Mouse (Mus musculus) MEL-GATA-1-ER (cell line): Measurements from ENCODE around the gene H2al1d.
"Not testable (repeated sequence)": the region's sequence is repeated elsewhere in the genome, so short reads cannot be mapped to it uniquely, and the experiment has no call there.

Experiments used
- DNase-seq: peaks from one replicate; pipeline ENCODE4 v3.0.0-alpha.2; 2012; ENCODE audit warnings: low read depth; ENCODE audit errors: extremely low read depth

H2al1d gene

GRCm38 (mm10) chrX:11308524-11308923, at the start of gene H2al1d:
Gene H2al1d (plus strand): TSS chrX:11308824.
- DNase-seq, result not testable (repeated sequence)

GRCm38 (mm10) chrX:11264918-11265317, 43.7 kb upstream of the H2al1d start:
- no peak for DNase-seq

GRCm38 (mm10) chrX:11267791-11268190, 40.8 kb upstream of the H2al1d start:
- no peak for DNase-seq

- DNase-seq, result no peak
Measured at GRCm38 (mm10) chrX:11269074-11269473, 39.5 kb upstream of the H2al1d start.

GRCm38 (mm10) chrX:11273190-11273589, 35.4 kb upstream of the H2al1d start:
- no peak for DNase-seq

GRCm38 (mm10) chrX:11277083-11277482, 31.5 kb upstream of the H2al1d start:
- DNase-seq, result no peak

GRCm38 (mm10) chrX:11280741-11281140, 27.9 kb upstream of the H2al1d start:
- DNase-seq, result no peak

GRCm38 (mm10) chrX:11288306-11288882, 20.2 kb upstream of the H2al1d start:
- DNase-seq, result no peak

GRCm38 (mm10) chrX:11289244-11289643, 19.4 kb upstream of the H2al1d start:
- DNase-seq, result no peak

- not testable (repeated sequence) for DNase-seq
Measured at GRCm38 (mm10) chrX:11298957-11299356, 9.7 kb upstream of the H2al1d start, which contains the start of gene H2al1a. Gene H2al1a (plus strand): TSS chrX:11299257.

- not testable (repeated sequence) for DNase-seq
Measured at GRCm38 (mm10) chrX:11302132-11302531, 6.5 kb upstream of the H2al1d start, which contains the start of gene H2al1b. Gene H2al1b (plus strand): TSS chrX:11302432.

GRCm38 (mm10) chrX:11305355-11305754, 3.3 kb upstream of the H2al1d start, which contains the start of gene H2al1c:
Gene H2al1c (plus strand): TSS chrX:11305655.
- DNase-seq, result not testable (repeated sequence)

GRCm38 (mm10) chrX:11311634-11312033, 3.0 kb downstream of the H2al1d start, which contains the start of gene H2al1e:
Gene H2al1e (plus strand): TSS chrX:11311934.
- not testable (repeated sequence) for DNase-seq

GRCm38 (mm10) chrX:11314858-11315257, 6.2 kb downstream of the H2al1d start, which contains the start of gene H2al1f:
Gene H2al1f (plus strand): TSS chrX:11315158.
- DNase-seq, result not testable (repeated sequence)

- DNase-seq, result not testable (repeated sequence)
Measured at GRCm38 (mm10) chrX:11317956-11318355, 9.3 kb downstream of the H2al1d start, which contains the start of gene H2al1g. Gene H2al1g (plus strand): TSS chrX:11318256.

GRCm38 (mm10) chrX:11321192-11321591, 12.6 kb downstream of the H2al1d start, which contains the start of gene H2al1h:
Gene H2al1h (plus strand): TSS chrX:11321492.
- not testable (repeated sequence) for DNase-seq

- DNase-seq, result not testable (repeated sequence)
Measured at GRCm38 (mm10) chrX:11324359-11324758, 15.7 kb downstream of the H2al1d start, which contains the start of gene H2al1i. Gene H2al1i (plus strand): TSS chrX:11324659.

GRCm38 (mm10) chrX:11327522-11327921, 18.9 kb downstream of the H2al1d start, which contains the start of gene H2al1j:
Gene H2al1j (plus strand): TSS chrX:11327822.
- DNase-seq, result not testable (repeated sequence)

GRCm38 (mm10) chrX:11345762-11346161, 37.1 kb downstream of the H2al1d start:
- DNase-seq, result no peak

GRCm38 (mm10) chrX:11346756-11347155, 38.1 kb downstream of the H2al1d start:
- DNase-seq, result no peak
